ENCODE assay signal across 8 mouse cellular contexts in genomic region chr11:88582021-88582707, GRCm38 (mm10).
DNase-seq lines count a peak whose midpoint lies in the region; ATAC-seq and TF ChIP-seq lines count a peak whose summit lies in the region.

No protein-coding gene starts in this region.

- H3K9ac ChIP-seq in forebrain, postnatal 0 days = no peak overlapping the region
- no peak overlapping the region for H3K9ac ChIP-seq in liver, embryonic 13.5 days

- peaks cover 40% of the 10 kb centered on the region for H3K79me2 ChIP-seq in C2C12 (ENCODE audit: control insufficient read depth, insufficient read depth)

- H3K4me2 ChIP-seq in forebrain, postnatal 0 days (ENCODE audit: low read depth) = peak overlapping the region; percentile 19
- H3K4me2 ChIP-seq in liver, embryonic 13.5 days = peak overlapping the region; percentile 28; the same call in 1 of the 2 replicates

- H3K9me3 ChIP-seq in E14TG2a.4 (ENCODE audit: low read length) = no peaks in the 10 kb centered on the region
- H3K9me3 ChIP-seq in forebrain, postnatal 0 days (ENCODE audit: low read length) = no peaks in the 10 kb centered on the region
- H3K9me3 ChIP-seq in liver, embryonic 13.5 days (replicated peaks) = no peaks in the 10 kb centered on the region

- WGBS in forebrain, postnatal 0 days = 11% methylated on average over 13 of the region's 13 CpGs
- WGBS in liver, embryonic 13.5 days (ENCODE audit: insufficient replicate concordance) = 57% methylated on average over 13 of the region's 13 CpGs

- H3K4me1 ChIP-seq in E14TG2a.4 (replicated peaks; ENCODE audit: low read depth, low read length) = peaks cover 92% of the 10 kb centered on the region
- H3K4me1 ChIP-seq in forebrain, postnatal 0 days (ENCODE audit: insufficient read depth) = peaks cover 29% of the 10 kb centered on the region
- peaks cover 44% of the 10 kb centered on the region for H3K4me1 ChIP-seq in liver, embryonic 13.5 days (replicated peaks)

- peaks cover 4% of the 10 kb centered on the region for H3K36me3 ChIP-seq in C2C12 (ENCODE audit: control insufficient read depth, insufficient read depth)
- H3K36me3 ChIP-seq in E14TG2a.4 (ENCODE audit: insufficient read depth, low read length) = peaks cover 14% of the 10 kb centered on the region
- no peaks in the 10 kb centered on the region for H3K36me3 ChIP-seq in forebrain, postnatal 0 days (ENCODE audit: insufficient read depth)
- no peaks in the 10 kb centered on the region for H3K36me3 ChIP-seq in liver, embryonic 13.5 days

- H3K27me3 ChIP-seq in C2C12 (ENCODE audit: control insufficient read depth, insufficient read depth, insufficient read length) (no peaks in the 10 kb centered on the region), E14TG2a.4 (ENCODE audit: insufficient read depth, low read length) (no peaks in the 10 kb centered on the region)
- H3K27me3 ChIP-seq in forebrain, postnatal 0 days (ENCODE audit: insufficient read depth, low read length) = no peaks in the 10 kb centered on the region
- H3K27me3 ChIP-seq in liver, embryonic 13.5 days = no peaks in the 10 kb centered on the region

- no peak; the same call in 1 of the 2 replicates for ATAC-seq in forebrain, postnatal 0 days
- no peak for ATAC-seq in liver, embryonic 13.5 days (ENCODE audit: low read depth)
- ATAC-seq in activated CD4-positive, CD25-positive, alpha-beta regulatory T cell, adult 4 months = no peak

- H3K4me3 ChIP-seq in C2C12 (ENCODE audit: insufficient read depth, poor library complexity, severe bottlenecking) (no peak overlapping the region), E14TG2a.4 (replicated peaks; ENCODE audit: low read length) (peak overlapping the region; percentile 72)
- no peak overlapping the region for H3K4me3 ChIP-seq in forebrain, postnatal 0 days (ENCODE audit: low read depth, low read length)
- no peak overlapping the region for H3K4me3 ChIP-seq in liver, embryonic 13.5 days (replicated peaks)

- peaks cover 4% of the 10 kb centered on the region for H3K79me3 ChIP-seq in C2C12 (ENCODE audit: low read depth)

- DNase-seq in forebrain, postnatal 0 days = no peak
- no peak for DNase-seq in liver, embryonic 13.5 days
- no peak for DNase-seq in left cerebral cortex, adult 18-20 months (ENCODE audit: low spot score in 2 of 2)
- no peak for DNase-seq in frontal cortex, adult 2 months (ENCODE audit: extremely low spot score in 1 of 2, low spot score in 1 of 2)
- DNase-seq in adipocyte (ENCODE audit: low spot score) = no peak

- no peak for TF ChIP-seq CTCF in C2C12 (IDR thresholded peaks at IDR 0.05; ENCODE audit: control insufficient read depth, insufficient read depth, insufficient read length)
- no peak for TF ChIP-seq CTCF in E14TG2a.4 (conservative IDR thresholded peaks at IDR 0.05; ENCODE audit: low read length)
- no peak for TF ChIP-seq CTCF in forebrain, postnatal 0 days (IDR thresholded peaks at IDR 0.05; ENCODE audit: low read depth)

- H3K27ac ChIP-seq in forebrain, postnatal 0 days (ENCODE audit: low read depth, low read length) = peak overlapping the region; percentile 71
- H3K27ac ChIP-seq in liver, embryonic 13.5 days = peak overlapping the region; percentile 35

- peak overlapping the region; percentile 45 for H3ac ChIP-seq in C2C12 (ENCODE audit: control insufficient read depth, insufficient read length, low read depth)

TF ChIP-seq in C2C12, 6 proteins besides CTCF, POLR2A, EP300 and RAD21:
- TF ChIP-seq USF1 (IDR thresholded peaks at IDR 0.05; ENCODE audit: low read depth) (no peak), CEBPB (IDR thresholded peaks at IDR 0.05; ENCODE audit: low read depth) (no peak), MYOG (IDR thresholded peaks at IDR 0.05; ENCODE audit: control insufficient read depth, extremely low read depth, insufficient read length) (no peak), FOSL1 (IDR thresholded peaks at IDR 0.05; ENCODE audit: insufficient read depth, low read length, poor library complexity, severe bottlenecking) (no peak), MAX (IDR thresholded peaks at IDR 0.05) (no peak), MYOD1 (IDR thresholded peaks at IDR 0.05; ENCODE audit: control insufficient read depth, insufficient read length, low read depth) (no peak)
